22 mouse cellular contexts compared by ENCODE assay signal in the genomic region with DNA sequence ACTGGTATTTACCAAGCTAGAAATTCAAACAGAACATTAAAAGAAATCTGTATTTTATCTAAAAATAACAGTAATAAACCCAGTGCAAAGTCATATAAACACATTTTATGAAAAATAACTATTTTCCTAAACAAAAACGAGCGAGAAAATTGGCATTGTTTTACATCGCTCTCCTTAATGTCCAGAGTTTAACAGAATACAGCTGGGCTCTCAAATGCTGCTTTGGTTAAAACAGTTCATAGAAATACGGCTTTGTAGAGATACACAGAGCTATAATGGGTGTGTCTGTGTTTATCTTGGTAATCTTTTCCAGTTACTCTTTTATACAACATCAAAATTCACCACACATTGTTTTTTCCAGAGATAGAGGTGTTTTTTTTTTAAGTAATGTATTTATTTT.
"Had no signal": no experiment of that assay in that cellular context is flagged by ENCODE, and none has a peak within 500 bp of the region (broad histone marks: within the 10 kb centered on the region; RNA-seq: fewer than 3 reads in every experiment).

No protein-coding gene starts in this region.

- DNase-seq: forebrain, postnatal 0 days; gastrocnemius, postnatal 14 days; gastrocnemius, postnatal 36 days; heart, adult 2 months; heart, postnatal 14 days; heart, postnatal 36 days; kidney, adult 18-20 months; kidney, adult 8-10 months; kidney, postnatal 14 days; kidney, postnatal 36 days; layer of hippocampus, adult 9-11 months had no signal

- H3K9me3 ChIP-seq: forebrain, embryonic 15.5 days; heart, embryonic 13.5 days; heart, embryonic 15.5 days; hindbrain, embryonic 13.5 days; hindbrain, embryonic 15.5 days; limb, embryonic 10.5 days; limb, embryonic 12.5 days had no signal

- H3K27ac ChIP-seq: forebrain, embryonic 15.5 days; heart, adult 2 months; heart, embryonic 13.5 days; heart, embryonic 15.5 days; hindbrain, embryonic 13.5 days; hindbrain, embryonic 15.5 days; hindbrain, postnatal 0 days; left cerebral cortex, adult 2 months; limb, embryonic 10.5 days; limb, embryonic 12.5 days had no signal

- ATAC-seq: forebrain, embryonic 15.5 days; forebrain, postnatal 0 days; hindbrain, postnatal 0 days; intestine, embryonic 16.5 days had no signal

- H3K36me3 ChIP-seq: heart, embryonic 13.5 days; heart, embryonic 15.5 days; limb, embryonic 10.5 days; limb, embryonic 12.5 days had no signal

- H3K4me2 ChIP-seq: forebrain, embryonic 15.5 days; heart, embryonic 11.5 days; heart, embryonic 13.5 days; heart, embryonic 15.5 days; hindbrain, embryonic 13.5 days; hindbrain, embryonic 15.5 days; limb, embryonic 12.5 days had no signal

- H3K4me3 ChIP-seq: forebrain, embryonic 15.5 days; heart, adult 2 months; heart, embryonic 13.5 days; heart, embryonic 15.5 days; hindbrain, embryonic 13.5 days; hindbrain, embryonic 15.5 days; left cerebral cortex, adult 2 months; limb, embryonic 10.5 days; limb, embryonic 12.5 days had no signal

- H3K27me3 ChIP-seq: forebrain, embryonic 15.5 days; heart, embryonic 13.5 days; heart, embryonic 15.5 days had no signal

- H3K9ac ChIP-seq: forebrain, embryonic 15.5 days; forebrain, postnatal 0 days; heart, embryonic 13.5 days; heart, embryonic 15.5 days; hindbrain, embryonic 13.5 days; hindbrain, embryonic 15.5 days; limb, embryonic 12.5 days had no signal
